Mouse (Mus musculus): ENCODE results near the gene Tdrd12.
"Not testable (repeated sequence)": the region's sequence is repeated elsewhere in the genome, so short reads cannot be mapped to it uniquely, and the experiment has no call there.

The Tdrd12 gene

GRCm38 (mm10) chr7:35557577-35557976, 20.0 kb upstream of the Tdrd12 start:
- in situ Hi-C loops (cut with MboI; ENCODE audit: low pct_unique_long_range_greater_than_20kb in 1 of 2, low sequenced_read_pairs in 2 of 2, unreplicated experiment in 1 of 2): no loop called here

DNA sequence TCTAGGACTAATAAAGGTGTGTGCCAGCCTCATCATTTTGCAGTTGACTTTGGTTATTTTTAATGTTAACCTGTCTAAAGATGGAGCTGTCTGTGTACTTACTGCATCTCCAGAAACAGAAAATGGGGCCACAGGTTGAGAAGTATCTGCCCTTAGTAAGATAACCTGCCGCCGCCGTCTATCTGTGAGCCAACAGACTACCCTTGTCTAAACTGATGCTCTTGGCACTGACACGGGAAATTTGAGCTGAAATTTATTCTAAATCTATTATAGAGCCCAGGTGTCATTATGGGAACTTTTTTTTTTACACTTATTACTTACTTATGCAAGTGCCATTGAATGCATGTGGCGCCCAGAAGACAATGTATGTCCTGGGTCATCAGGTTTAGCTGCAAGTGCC, 19.4 kb upstream of the Tdrd12 start:
- in situ Hi-C loops (cut with MboI; ENCODE audit: low pct_unique_long_range_greater_than_20kb in 1 of 2, low sequenced_read_pairs in 2 of 2, unreplicated experiment in 1 of 2): no loop called here

DNA sequence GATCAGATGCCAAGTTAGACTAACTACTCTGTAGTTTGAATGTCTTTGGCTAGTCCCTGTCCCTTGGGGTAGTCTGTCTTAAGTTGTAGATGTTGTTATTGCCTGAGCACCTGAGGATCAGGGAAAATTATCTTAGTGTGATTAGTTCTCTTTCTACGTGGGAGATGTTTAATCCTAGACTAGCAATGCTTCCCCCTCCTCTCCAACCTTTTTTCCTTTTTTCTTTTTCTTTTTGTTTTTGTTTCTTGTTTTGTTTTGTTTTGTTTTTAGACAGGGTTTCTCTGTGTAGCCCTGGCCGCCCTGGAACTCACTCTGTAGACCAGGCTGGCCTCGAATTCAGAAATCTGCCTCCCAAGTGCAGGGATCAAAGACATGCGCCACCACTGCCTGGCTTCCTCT, 18.7 kb upstream of the Tdrd12 start, which contains the start of gene Nudt19:
Gene Nudt19 (minus strand): TSS at position 100 of the 399 bp plus-strand sequence.
- in situ Hi-C loops (cut with MboI; ENCODE audit: low pct_unique_long_range_greater_than_20kb in 1 of 2, low sequenced_read_pairs in 2 of 2, unreplicated experiment in 1 of 2): no loop called here

DNA sequence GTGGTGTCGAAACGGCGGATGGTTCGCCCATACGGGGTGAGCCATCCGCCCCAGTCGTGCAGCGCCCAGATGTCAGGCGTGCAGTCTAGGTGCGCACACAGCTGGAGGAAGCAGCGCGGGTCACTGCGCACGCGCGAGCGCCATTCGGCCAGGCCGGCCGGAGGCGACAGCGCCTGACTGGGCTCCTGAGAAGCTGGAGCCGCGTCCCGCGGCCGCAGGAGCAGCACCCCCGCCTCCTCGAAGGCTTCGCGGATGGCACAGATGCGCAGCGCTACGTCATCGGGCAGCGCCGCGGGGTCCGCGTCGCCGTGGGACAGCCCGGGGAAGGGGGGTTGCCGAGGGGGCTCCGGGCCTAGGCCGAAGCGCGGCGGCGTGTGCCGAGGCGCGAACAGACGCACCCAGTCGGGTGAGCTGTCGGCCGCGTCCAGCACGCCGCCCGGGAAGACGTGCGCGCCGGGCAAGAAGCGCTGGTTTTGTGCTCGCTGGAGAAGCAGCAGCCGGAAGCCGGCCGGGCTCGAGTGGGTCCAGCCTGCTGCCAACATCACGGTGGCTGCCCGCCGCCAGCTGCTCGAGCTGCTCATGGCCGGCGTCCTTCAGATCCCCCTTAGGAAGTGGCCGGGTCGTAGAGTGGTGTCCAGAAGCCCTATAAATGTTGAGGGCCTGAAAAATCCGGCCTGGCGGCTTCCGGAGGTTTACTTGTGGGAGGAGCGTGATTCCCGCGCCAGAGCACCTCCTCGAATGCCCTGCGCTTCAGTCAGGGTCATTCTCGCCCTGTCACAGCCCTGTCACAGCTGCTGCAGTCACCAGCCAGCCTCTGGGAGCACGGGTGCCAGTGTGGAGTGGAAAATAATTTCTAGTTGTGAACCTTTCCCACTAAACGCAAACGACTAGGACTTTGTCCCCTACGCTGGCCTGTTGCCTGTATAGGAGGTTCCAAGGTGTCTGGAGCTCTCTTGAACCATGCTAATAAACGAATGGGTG, 18.0 kb upstream of the Tdrd12 start:
- in situ Hi-C loops (cut with MboI; ENCODE audit: low pct_unique_long_range_greater_than_20kb in 1 of 2, low sequenced_read_pairs in 2 of 2, unreplicated experiment in 1 of 2): no loop called here

GRCm38 (mm10) chr7:35554605-35555175, 17.1 kb upstream of the Tdrd12 start:
- in situ Hi-C loops (cut with MboI; ENCODE audit: low pct_unique_long_range_greater_than_20kb in 1 of 2, low sequenced_read_pairs in 2 of 2, unreplicated experiment in 1 of 2): no loop called here

DNA sequence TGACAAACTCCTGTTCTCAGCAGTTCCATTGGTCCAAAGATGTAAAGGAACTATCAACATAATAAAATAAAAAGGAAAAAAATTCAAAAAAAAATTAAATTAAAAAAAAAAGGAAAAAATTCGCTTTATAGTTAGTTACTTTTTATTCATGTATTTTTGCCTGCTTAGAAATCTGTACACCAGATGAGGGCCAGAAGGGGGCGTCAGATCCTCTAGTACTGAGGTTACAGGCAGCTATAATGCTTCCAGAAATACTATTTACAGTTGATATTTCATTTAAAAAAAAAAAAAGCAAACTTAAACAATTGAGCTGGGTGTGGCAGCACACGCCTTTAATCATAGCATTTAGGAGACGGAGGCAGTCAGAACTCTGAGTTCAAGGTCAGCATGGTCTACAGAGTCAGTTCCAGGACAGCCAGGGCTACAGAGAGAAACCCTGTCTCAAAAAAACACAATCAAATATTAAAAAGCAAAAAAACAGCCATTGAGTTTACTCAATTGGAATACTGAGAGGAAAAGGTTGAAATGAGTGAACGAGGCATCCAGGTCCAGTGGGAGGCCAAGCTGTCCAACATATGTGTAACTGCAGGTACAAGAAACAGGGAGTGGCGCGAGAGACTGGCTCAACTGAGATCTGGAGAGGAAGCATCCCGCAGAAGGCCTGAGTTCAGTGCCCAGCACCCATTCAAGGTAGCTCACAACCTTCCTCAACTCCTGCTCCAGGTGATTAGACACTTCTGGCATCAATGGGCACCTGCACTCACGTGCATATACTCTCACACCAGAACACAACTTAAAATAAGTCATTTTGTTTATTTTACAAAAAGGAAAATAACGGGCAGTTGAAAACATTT, 16.4 kb upstream of the Tdrd12 start:
- in situ Hi-C loops (cut with MboI; ENCODE audit: low pct_unique_long_range_greater_than_20kb in 1 of 2, low sequenced_read_pairs in 2 of 2, unreplicated experiment in 1 of 2): no loop called here

DNA sequence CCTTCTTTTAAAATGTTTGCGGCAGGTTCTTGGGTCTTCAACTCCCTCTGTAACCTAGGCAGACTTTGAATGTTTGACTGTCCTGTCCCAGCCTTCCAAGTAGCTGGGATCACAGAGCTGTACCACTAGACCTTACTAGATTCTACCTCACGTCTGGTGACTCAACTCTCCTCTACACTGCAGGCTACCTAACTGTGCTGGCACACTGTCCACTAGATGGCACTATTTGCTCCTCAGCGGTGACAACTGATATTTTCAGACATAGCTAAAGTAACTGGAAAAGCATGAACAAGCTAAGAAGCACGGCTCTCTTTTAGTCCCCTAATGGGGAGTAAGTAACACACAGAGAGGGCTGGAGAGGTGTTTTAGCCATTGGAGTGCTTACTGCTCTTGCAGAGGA, 8.3 kb upstream of the Tdrd12 start:
- in situ Hi-C loops (cut with MboI; ENCODE audit: low pct_unique_long_range_greater_than_20kb in 1 of 2, low sequenced_read_pairs in 2 of 2, unreplicated experiment in 1 of 2): no loop called here

- in situ Hi-C loops (cut with MboI; ENCODE audit: low pct_unique_long_range_greater_than_20kb in 1 of 2, low sequenced_read_pairs in 2 of 2, unreplicated experiment in 1 of 2): no loop called here
Measured at GRCm38 (mm10) chr7:35535750-35536512, 1.6 kb downstream of the Tdrd12 start.

- in situ Hi-C loops (cut with MboI; ENCODE audit: low pct_unique_long_range_greater_than_20kb in 1 of 2, low sequenced_read_pairs in 2 of 2, unreplicated experiment in 1 of 2): not testable (repeated sequence)
Measured at GRCm38 (mm10) chr7:35530544-35530943, 7.0 kb downstream of the Tdrd12 start.

- in situ Hi-C loops (cut with MboI; ENCODE audit: low pct_unique_long_range_greater_than_20kb in 1 of 2, low sequenced_read_pairs in 2 of 2, unreplicated experiment in 1 of 2): no loop called here
Measured at GRCm38 (mm10) chr7:35530026-35530425, 7.5 kb downstream of the Tdrd12 start.

DNA sequence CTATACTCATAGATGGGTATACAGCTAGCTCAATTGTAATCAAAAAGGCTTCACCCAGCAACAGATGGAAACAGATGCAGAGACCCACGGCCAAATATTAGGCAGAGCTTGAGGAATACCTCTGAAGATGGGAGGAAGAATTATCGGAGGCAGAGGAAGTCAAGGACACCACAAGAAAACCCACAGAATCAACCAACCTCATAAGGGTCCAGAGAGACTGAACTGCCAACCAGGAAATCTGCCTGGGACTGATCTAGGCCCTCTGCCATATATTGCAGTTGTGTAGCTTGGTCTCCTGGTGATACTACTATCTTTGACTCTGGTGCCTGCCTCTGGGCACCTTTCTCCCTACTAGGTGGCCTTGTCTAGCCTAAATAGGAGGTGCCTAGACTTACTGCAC, 10.8 kb downstream of the Tdrd12 start:
- in situ Hi-C loops (cut with MboI; ENCODE audit: low pct_unique_long_range_greater_than_20kb in 1 of 2, low sequenced_read_pairs in 2 of 2, unreplicated experiment in 1 of 2): no loop called here

DNA sequence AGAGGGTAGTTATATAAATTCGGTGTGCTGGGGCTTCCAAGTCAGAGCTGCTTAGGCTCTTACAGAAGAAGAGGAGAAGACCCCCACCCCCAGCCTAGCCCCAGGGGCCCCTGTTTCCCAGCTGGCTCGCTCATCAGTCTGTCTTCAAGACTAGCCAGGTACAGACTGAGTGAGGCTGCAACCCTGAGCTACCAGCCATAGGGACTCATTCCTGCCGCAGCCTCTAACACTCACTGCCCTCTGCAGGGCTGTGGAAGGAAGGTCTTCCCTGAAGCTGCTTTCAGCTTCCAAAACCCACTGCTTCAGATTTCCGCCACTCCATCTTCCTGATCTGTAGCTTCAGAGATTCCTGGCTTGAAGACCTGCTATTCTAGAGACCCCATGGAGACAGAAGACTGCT, 35.5 kb downstream of the Tdrd12 start:
- in situ Hi-C loops (cut with MboI; ENCODE audit: low pct_unique_long_range_greater_than_20kb in 1 of 2, low sequenced_read_pairs in 2 of 2, unreplicated experiment in 1 of 2): no loop called here

DNA sequence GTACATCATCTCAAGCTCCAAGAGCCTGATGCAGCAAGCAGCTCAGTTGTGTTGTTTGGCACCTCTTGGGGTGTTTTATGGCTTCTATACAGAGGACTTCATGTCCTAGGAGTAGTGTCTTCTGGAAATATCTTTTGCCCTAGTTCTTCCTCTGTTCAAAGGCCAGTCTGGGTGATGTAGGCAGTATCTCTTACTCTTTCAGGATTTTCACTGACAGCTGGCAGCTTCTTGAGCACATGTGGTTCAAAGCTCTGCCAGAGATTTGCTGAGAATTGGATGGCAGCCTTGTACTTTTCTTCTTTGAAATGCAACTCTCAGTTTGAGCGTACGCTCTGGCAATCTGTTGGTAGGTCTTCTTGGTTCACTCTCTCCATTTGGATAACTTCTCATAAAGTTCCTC, 40.0 kb downstream of the Tdrd12 start:
- in situ Hi-C loops (cut with MboI; ENCODE audit: low pct_unique_long_range_greater_than_20kb in 1 of 2, low sequenced_read_pairs in 2 of 2, unreplicated experiment in 1 of 2): loop anchor here in 1 of 2 experiments (10.0 kb wide), 1 partner anchor 203 kb away; no protein-coding TSS in a partner anchor

- in situ Hi-C loops (cut with MboI; ENCODE audit: low pct_unique_long_range_greater_than_20kb in 1 of 2, low sequenced_read_pairs in 2 of 2, unreplicated experiment in 1 of 2): loop anchor here in 1 of 2 experiments (10.0 kb wide), 1 partner anchor 196 kb away; no protein-coding TSS in a partner anchor
Measured at GRCm38 (mm10) chr7:35491005-35491404, 46.5 kb downstream of the Tdrd12 start.

DNA sequence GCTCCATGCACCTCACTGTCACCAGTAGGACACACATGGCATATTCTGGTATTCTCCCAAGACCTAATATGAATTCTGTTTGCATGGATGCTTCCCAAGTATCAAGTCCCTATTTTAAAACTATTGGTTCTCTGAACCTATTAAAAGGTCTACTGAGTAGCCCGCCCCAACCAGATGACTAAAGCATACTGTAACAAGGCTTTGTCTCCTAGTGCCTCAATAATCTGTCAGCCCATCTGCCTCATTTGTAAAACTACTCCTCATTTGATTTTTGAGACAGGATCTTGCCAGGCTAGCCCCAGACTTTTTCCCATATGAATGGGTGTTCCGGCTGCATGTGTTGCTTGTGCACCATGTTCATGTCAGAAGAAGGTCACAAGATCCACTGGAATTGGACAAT, 47.4 kb downstream of the Tdrd12 start:
- in situ Hi-C loops (cut with MboI; ENCODE audit: low pct_unique_long_range_greater_than_20kb in 1 of 2, low sequenced_read_pairs in 2 of 2, unreplicated experiment in 1 of 2): loop anchor here in 1 of 2 experiments (10.0 kb wide), 1 partner anchor 195 kb away; no protein-coding TSS in a partner anchor

DNA sequence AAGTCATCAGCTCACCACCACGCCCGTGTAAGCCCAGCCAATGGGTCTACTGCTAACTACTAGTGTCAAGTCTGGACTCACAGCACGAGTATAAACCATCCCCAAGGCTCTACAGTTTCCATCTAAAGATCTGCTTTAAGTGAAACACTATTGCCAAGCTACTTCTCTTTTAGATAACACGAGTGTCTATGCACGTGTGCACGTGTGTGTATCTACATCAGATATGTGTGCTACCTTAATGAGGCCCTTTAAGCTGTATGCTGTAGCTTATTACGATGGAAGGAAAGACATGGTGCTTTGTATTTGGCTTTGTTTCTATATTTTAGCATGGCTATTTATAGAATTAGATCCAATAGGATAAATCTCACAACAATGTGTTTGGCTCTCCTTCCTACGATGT, 51.0 kb downstream of the Tdrd12 start:
- in situ Hi-C loops (cut with MboI; ENCODE audit: low pct_unique_long_range_greater_than_20kb in 1 of 2, low sequenced_read_pairs in 2 of 2, unreplicated experiment in 1 of 2): no loop called here

- in situ Hi-C loops (cut with MboI; ENCODE audit: low pct_unique_long_range_greater_than_20kb in 1 of 2, low sequenced_read_pairs in 2 of 2, unreplicated experiment in 1 of 2): no loop called here
Measured at GRCm38 (mm10) chr7:35485126-35485525, 52.4 kb downstream of the Tdrd12 start.

DNA sequence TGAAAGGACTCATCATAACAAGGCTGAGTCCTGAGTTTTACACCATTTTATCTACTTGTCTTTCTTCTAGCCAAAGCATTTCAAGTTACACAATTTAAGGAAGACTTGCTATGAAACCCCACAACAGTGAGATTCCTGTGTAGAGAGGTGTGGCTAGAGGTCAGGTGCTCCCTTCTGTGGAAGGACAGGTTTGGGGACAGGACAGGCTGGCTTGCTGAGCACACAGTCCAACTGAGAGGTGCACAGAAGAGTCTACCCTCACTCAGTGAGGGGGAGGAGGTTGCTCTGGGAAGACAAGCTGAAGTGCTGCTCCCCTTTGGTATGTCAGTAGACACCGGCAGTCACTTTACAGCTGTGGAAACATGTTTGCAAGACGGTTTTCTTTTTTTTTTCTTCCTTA, 61.1 kb downstream of the Tdrd12 start:
- in situ Hi-C loops (cut with MboI; ENCODE audit: low pct_unique_long_range_greater_than_20kb in 1 of 2, low sequenced_read_pairs in 2 of 2, unreplicated experiment in 1 of 2): no loop called here

Data from mouse embryonic stem cell (cell line).